Mouse (Mus musculus) layer of hippocampus, adult 11-12 months (tissue): Measurements from ENCODE around the gene Fez1.

Experiments
- DNase-seq: peaks from one replicate; pipeline ENCODE4 v3.0.0; 2022; ENCODE audit warnings: low spot score

The Fez1 gene

GRCm38 (mm10) chr9:36894242-36894641 lies 72.6 kb downstream of the Fez1 start:
- DNase-seq = no peak

DNA sequence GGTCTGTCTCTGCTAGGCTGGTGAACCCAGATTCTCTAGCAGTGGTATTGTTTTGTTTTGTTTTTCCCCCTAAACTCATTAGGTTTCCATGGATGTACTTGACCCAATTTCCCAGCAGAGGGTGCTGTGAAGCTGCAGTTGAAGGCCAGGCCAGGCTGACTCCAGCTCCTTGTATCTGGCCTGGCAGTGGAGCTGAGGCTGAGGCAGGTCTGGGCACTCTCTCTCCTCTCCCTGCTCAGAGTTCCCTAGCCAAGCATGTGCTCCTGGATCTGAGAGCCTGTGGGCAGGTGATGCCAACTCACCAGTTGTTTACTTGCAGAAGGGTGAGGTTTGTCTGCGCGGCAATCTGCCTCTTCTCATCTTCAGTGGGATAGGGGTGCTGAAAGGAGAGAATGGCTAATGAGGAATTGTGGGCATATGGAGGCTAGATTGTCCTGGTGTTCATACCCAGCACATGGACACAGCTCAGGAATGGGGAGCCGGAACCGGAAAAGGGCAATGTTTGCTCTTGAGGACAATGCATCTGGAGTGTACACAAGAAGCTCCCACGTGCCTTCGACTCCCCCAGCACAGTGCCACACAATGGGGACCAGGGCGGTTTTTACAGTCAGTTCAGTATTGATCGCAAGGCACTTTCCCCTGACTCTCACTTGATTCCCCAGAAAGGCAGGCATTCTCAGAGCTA lies 73.5 kb downstream of the Fez1 start:
- peak; percentile 81 for DNase-seq

DNA sequence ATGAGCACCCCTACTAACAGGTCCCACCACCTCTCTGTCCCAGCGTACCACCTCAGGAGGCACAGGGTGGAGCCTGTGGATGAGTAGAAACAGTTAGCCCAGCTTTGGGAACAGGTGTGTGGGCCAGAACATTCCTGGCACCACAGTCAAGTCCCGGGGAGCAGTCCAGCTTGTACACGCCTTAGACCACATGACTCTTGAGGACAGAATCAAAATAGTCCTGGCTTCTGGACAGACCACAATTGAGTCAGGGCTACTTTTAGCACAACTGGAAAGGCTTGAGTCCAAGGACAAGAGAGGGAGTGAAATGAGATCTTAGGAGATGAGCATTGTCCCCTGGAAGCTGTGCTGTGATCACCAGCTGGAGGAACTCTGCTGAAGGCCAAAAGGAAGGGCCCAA lies 76.9 kb downstream of the Fez1 start:
- DNase-seq = no peak

DNA sequence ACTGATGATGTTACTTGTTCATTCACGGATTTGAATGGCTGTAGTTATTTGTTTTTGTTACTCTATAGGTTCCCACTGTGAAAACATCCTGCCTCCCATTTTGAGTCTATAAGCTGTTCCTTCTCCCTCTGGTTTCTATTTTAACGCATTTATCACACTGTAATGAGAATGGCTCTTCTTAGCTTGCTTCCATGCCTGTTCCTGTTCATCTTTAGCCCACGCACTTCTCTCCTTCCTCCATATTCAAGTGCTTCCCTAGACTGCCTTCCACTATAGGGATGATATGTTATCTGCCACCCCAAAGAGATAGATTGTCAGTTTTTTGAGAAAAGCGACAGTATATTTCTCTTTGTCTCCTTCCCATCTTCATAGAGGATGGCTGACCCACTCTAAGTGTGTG lies 78.8 kb downstream of the Fez1 start:
- DNase-seq = no peak

GRCm38 (mm10) chr9:36905452-36905851 lies 83.8 kb downstream of the Fez1 start:
- DNase-seq = no peak

- peak; percentile 89 for DNase-seq
Observed at GRCm38 (mm10) chr9:36916362-36916761, 94.7 kb downstream of the Fez1 start.

- no peak for DNase-seq
Observed at GRCm38 (mm10) chr9:36916915-36917314, 95.3 kb downstream of the Fez1 start.

- DNase-seq = no peak
Observed at GRCm38 (mm10) chr9:36918582-36918981, 96.9 kb downstream of the Fez1 start.

DNA sequence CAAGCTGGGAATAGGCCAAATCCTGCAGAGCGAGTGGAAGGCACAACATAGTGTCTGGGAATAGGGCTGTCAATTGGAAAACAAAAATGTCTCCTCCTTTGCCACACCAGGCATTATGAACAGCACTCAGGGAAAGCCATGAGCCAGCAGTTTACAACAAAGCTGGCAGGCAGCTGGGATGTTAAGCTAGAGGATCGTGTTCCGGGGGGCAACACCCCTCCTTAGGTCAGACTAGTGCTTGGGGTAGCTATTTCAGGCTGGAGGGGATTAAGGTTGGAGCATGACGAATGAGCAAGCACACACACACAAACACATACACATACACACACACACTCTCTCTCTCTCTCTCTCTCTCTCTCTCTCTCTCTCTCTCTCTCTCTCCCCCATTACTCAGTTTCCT lies 97.8 kb downstream of the Fez1 start:
- DNase-seq = no peak

- peak; percentile 67 for DNase-seq
Observed at GRCm38 (mm10) chr9:36921718-36922415, 100.2 kb downstream of the Fez1 start.

GRCm38 (mm10) chr9:36923753-36924152 lies 102.1 kb downstream of the Fez1 start:
- DNase-seq = no peak
